Mouse (Mus musculus): ENCODE measurements around the gene Olfr455. TPM values are rescaled to one million over a fixed set of nuclear protein-coding genes. Genes with fewer than 3 reads are reported as not detected.

Olfr455 gene
- polyA plus RNA-seq, 1 experiment = not detected

- no peak overlapping the region for H3K4me3 ChIP-seq (replicated peaks; ENCODE audit: extremely low read depth, low read depth, low read length)
- H3K4me1 ChIP-seq (ENCODE audit: control insufficient read depth, insufficient read depth, low read length) = no peaks in the 10 kb centered on the region; the same call in 1 of the 2 replicates
- TF ChIP-seq POLR2A (IDR thresholded peaks at IDR 0.05; ENCODE audit: borderline replicate concordance, extremely low read depth, low read depth, low read length) (no peak), CTCF (IDR thresholded peaks at IDR 0.05; ENCODE audit: insufficient read depth, low read length) (no peak)
- DNase-seq = no peak
Measured at GRCm38 (mm10) chr6:42509311-42509710, 38.1 kb downstream of the Olfr455 start.

GRCm38 (mm10) chr6:42503478-42503877 is 43.9 kb downstream of the Olfr455 start:
- WGBS = 61% methylated on average over 2 of the region's 2 CpGs

GRCm38 (mm10) chr6:42489731-42490130 is 57.7 kb downstream of the Olfr455 start:
- TF ChIP-seq CTCF (IDR thresholded peaks at IDR 0.05; ENCODE audit: insufficient read depth, low read length) (no peak), POLR2A (IDR thresholded peaks at IDR 0.05; ENCODE audit: borderline replicate concordance, extremely low read depth, low read depth, low read length) (no peak)
- 54% methylated on average over 1 of the region's 1 CpGs for WGBS
- no peak for DNase-seq

More at GRCm38 (mm10) chr6:42503478-42503877, 43.9 kb downstream of the Olfr455 start:
- DNase-seq = no peak
- Histone ChIP-seq H3K4me3 (replicated peaks; ENCODE audit: extremely low read depth, low read depth, low read length) (no peak overlapping the region), H3K4me1 (ENCODE audit: control insufficient read depth, insufficient read depth, low read length) (no peaks in the 10 kb centered on the region)
- no peak for TF ChIP-seq CTCF (IDR thresholded peaks at IDR 0.05; ENCODE audit: insufficient read depth, low read length)
- no peak for TF ChIP-seq POLR2A (IDR thresholded peaks at IDR 0.05; ENCODE audit: borderline replicate concordance, extremely low read depth, low read depth, low read length)

GRCm38 (mm10) chr6:42487114-42487513 is 60.3 kb downstream of the Olfr455 start, which contains the start of gene Olfr456:
Gene Olfr456 (minus strand): TSS chr6:42487214.
- no peak within 1 kb of the TSS for H3K4me3 ChIP-seq (replicated peaks; ENCODE audit: extremely low read depth, low read depth, low read length)
- DNase-seq = no peak
- WGBS = 90% methylated on average over 1 of the region's 1 CpGs
- no peaks in the 10 kb centered on the region for H3K4me1 ChIP-seq (ENCODE audit: control insufficient read depth, insufficient read depth, low read length)
- TF ChIP-seq CTCF (IDR thresholded peaks at IDR 0.05; ENCODE audit: insufficient read depth, low read length) (no peak), POLR2A (IDR thresholded peaks at IDR 0.05; ENCODE audit: borderline replicate concordance, extremely low read depth, low read depth, low read length) (no peak)

More at GRCm38 (mm10) chr6:42489731-42490130, 57.7 kb downstream of the Olfr455 start:
- Histone ChIP-seq H3K4me3 (replicated peaks; ENCODE audit: extremely low read depth, low read depth, low read length) (no peak overlapping the region), H3K4me1 (ENCODE audit: control insufficient read depth, insufficient read depth, low read length) (no peaks in the 10 kb centered on the region)

Other genes with a start within 250 kb of the Olfr455 start
- 0.42 and 0.45 TPM in 2 replicates for gene Fam131b, start 222.9 kb downstream of the Olfr455 start, polyA plus RNA-seq (2012; rRNA removed)
- 311 and 352 TPM in 2 replicates for gene Zyx, start 198.0 kb downstream of the Olfr455 start, polyA plus RNA-seq (2012; rRNA removed)
- 22.4 and 26.7 TPM in 2 replicates for gene Epha1, start 174.3 kb downstream of the Olfr455 start, polyA plus RNA-seq (2012; rRNA removed)
- 0.63 and 0.92 TPM in 2 replicates for gene Tas2r143, start 147.3 kb downstream of the Olfr455 start, polyA plus RNA-seq (2012; rRNA removed)
- gene Tas2r135, start 142.2 kb downstream of the Olfr455 start, polyA plus RNA-seq (2012; rRNA removed) = 0.50 TPM in 1 of 2 replicates, not detected in the other
- 0.22 TPM in 1 of 2 replicates, not detected in the other for gene Tas2r126, start 113.1 kb downstream of the Olfr455 start, polyA plus RNA-seq (2012; rRNA removed)
- gene Olfr458, start 82.4 kb downstream of the Olfr455 start, polyA plus RNA-seq (2012; rRNA removed) = not detected in 2 replicates
- gene Olfr457, start 71.3 kb downstream of the Olfr455 start, polyA plus RNA-seq (2012; rRNA removed) = not detected in 2 replicates
- gene Olfr456, start 60.4 kb downstream of the Olfr455 start, polyA plus RNA-seq (2012; rRNA removed) = not detected in 2 replicates
- not detected in 2 replicates for gene Tcaf3, start 50.1 kb upstream of the Olfr455 start, polyA plus RNA-seq (2012; rRNA removed)
- gene Tcaf2, start 97.7 kb upstream of the Olfr455 start, polyA plus RNA-seq (2012; rRNA removed) = 1.3 and 3.7 TPM in 2 replicates
- gene Tcaf1, start 162.5 kb upstream of the Olfr455 start, polyA plus RNA-seq (2012; rRNA removed) = 17.6 and 25.2 TPM in 2 replicates
- gene Olfr453, start 191.8 kb upstream of the Olfr455 start, polyA plus RNA-seq (2012; rRNA removed) = not detected in 2 replicates
- not detected in 2 replicates for gene Olfr38, start 208.8 kb upstream of the Olfr455 start, polyA plus RNA-seq (2012; rRNA removed)
- not detected in 2 replicates for gene Olfr452, start 237.5 kb upstream of the Olfr455 start, polyA plus RNA-seq (2012; rRNA removed)